Mouse (Mus musculus): ENCODE measurements at regions not wholly inside any gene's neighbourhood (a gene's known extent, or its start where the extent isn't known, plus 50 kb on each side); places are given as distances from the start of the nearest gene placed in this dataset.

GRCm38 (mm10) chr1:157036779-157037178, 71.7 kb downstream of the Tex35 start:
- TF ChIP-seq CTCF (IDR thresholded peaks at IDR 0.05; ENCODE audit: low read depth): no peak
- no peak for TF ChIP-seq EP300 (IDR thresholded peaks at IDR 0.05; ENCODE audit: low read depth)
